Mouse (Mus musculus) limb, embryonic 12.5 days (tissue): Measurements from ENCODE around the gene Trmt61a. TPM values are rescaled to one million over a fixed set of nuclear protein-coding genes. Genes with fewer than 3 reads are reported as not detected.

ENCODE experiments used
- ATAC-seq: fragments of 200-750 bp; cut with Nextera tagmentation; 2 replicates; pipeline ENCODE4 v1.8.0; 2017; ENCODE audit warnings: low read depth, moderate TSS enrichment; ENCODE audit not compliant: insufficient number of reproducible peaks, insufficient read depth, low FRiP score, low TSS enrichment
- H3K27ac ChIP-seq: fragments of 300-500 bp; sonication (generic); 2 replicates; pipeline ENCODE4 v1.5.1; 2016; ENCODE audit warnings: mild to moderate bottlenecking, moderate library complexity
- H3K27me3 ChIP-seq: fragments of 300-500 bp; sonication (generic); 2 replicates; pipeline ENCODE4 v1.6.1; 2016; ENCODE audit warnings: mild to moderate bottlenecking, moderate library complexity
- H3K36me3 ChIP-seq: fragments of 300-500 bp; sonication (generic); 2 replicates; pipeline ENCODE4 v1.6.1; 2016; ENCODE audit warnings: mild to moderate bottlenecking, moderate library complexity
- H3K4me1 ChIP-seq: fragments of 300-500 bp; sonication (generic); replicated peaks from 2 replicates; pipeline ENCODE4 v1.6.1; 2016
- H3K4me2 ChIP-seq: fragments of 300-500 bp; sonication (generic); 2 replicates; pipeline ENCODE4 v1.6.1; 2016; ENCODE audit warnings: mild to moderate bottlenecking, moderate library complexity
- H3K4me3 ChIP-seq: fragments of 300-500 bp; sonication (generic); replicated peaks from 2 replicates; pipeline ENCODE4 v1.5.1; 2016; ENCODE audit warnings: mild to moderate bottlenecking
- H3K9ac ChIP-seq: fragments of 300-500 bp; sonication (generic); replicated peaks from 2 replicates; pipeline ENCODE4 v1.6.1; 2016; ENCODE audit warnings: mild to moderate bottlenecking, moderate library complexity
- H3K9me3 ChIP-seq: fragments of 300-500 bp; sonication (generic); 2 replicates; pipeline ENCODE4 v1.6.1; 2016; ENCODE audit warnings: mild to moderate bottlenecking, moderate library complexity
- WGBS: fragments of 180-500 bp; shearing (Covaris S2); methylation state at CpG from one replicate; pipeline ENCODE4 v1.1.7; 2016; 5-methylcytosine and 5-hydroxymethylcytosine counted together
- polyA plus RNA-seq: library from polyadenylated mRNA; unstranded; fragments of >200 nt; fragmentation: Nextera tagmentation; extraction: Ambion mirVana; gene quantifications from 2 replicates; pipeline ENCODE4 v1.2.1, GENCODE M21; 2016

Gene Trmt61a
- polyA plus RNA-seq, 1 experiment from 2014 or later: 10.4 TPM

DNA sequence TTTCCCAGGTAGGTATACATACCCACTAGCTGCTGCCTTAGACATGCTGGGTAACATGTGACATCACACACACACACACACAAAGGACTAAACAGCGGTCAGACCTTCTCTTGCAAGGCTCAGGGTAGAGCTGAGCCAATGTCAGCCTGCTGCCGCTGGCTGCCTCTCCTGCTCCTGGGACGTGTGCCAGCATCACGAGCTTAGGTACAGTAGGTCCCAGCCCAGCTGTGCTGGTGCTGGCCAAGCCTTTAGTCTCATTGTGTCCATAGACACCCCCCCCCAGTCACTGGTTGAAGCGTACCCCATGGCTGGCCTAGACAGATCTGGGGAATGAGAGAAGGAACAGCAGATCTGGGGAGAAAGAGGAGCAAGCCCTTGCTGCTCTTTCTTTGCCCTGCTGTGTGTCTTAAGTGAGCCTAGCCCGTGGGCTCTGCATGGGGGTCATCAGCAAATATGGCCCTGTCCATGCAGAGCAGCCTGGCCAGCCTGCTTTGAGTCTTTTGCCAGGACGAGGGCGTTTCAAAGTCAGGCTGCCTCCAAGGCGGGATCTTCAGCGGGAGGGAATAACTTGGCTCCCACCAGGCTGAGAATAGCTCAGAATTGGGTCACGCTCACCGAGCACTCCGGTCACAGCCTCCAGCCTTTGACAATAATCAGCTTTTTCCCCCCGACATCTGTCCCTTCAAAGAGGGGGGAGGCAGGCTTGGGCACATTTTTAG is 9.6 kb downstream of the Trmt61a start:
- no peak overlapping the region for H3K4me3 ChIP-seq
- no peaks in the 10 kb centered on the region for H3K9me3 ChIP-seq
- no peak for ATAC-seq
- H3K36me3 ChIP-seq: peaks cover 16% of the 10 kb centered on the region; the same call in 1 of the 2 replicates
- no peak overlapping the region for H3K9ac ChIP-seq
- H3K4me1 ChIP-seq: peaks cover 11% of the 10 kb centered on the region
- H3K27me3 ChIP-seq: no peaks in the 10 kb centered on the region
- no peak overlapping the region for H3K4me2 ChIP-seq
- no peak overlapping the region for H3K27ac ChIP-seq
- 47% methylated on average over 14 of the region's 14 CpGs for whole genome bisulfite sequencing

DNA sequence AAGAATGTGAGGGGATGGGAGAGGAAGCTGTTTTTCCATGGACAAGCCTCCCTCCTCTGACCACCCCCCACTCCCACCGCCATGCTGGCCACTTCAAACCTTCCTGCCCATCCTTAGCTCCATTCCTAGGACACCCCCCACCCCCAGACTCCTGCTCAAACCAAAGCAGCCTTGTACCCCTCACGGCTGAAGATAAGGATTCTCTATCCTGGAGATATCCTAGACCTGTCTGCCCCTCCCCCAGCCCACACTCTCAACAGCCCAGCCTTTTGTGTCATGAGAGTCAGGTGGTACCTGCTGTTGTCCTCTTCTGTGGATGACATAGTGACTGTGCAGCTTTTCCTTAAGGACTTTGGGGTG is 10.1 kb downstream of the Trmt61a start:
- Histone ChIP-seq H3K27ac (no peak overlapping the region), H3K4me1 (peaks cover 11% of the 10 kb centered on the region), H3K4me2 (no peak overlapping the region), H3K9ac (no peak overlapping the region), H3K4me3 (no peak overlapping the region), H3K9me3 (no peaks in the 10 kb centered on the region), H3K27me3 (no peaks in the 10 kb centered on the region), H3K36me3 (peaks cover 12% of the 10 kb centered on the region; the same call in 1 of the 2 replicates)
- WGBS: 53% methylated on average over 2 of the region's 2 CpGs
- no peak for ATAC-seq

- H3K4me3 ChIP-seq: no peak overlapping the region
- 85% methylated on average over 11 of the region's 11 CpGs for WGBS
- H3K27me3 ChIP-seq: no peaks in the 10 kb centered on the region
- H3K4me2 ChIP-seq: no peak overlapping the region
- no peaks in the 10 kb centered on the region for H3K9me3 ChIP-seq
- H3K36me3 ChIP-seq: no peaks in the 10 kb centered on the region
- H3K9ac ChIP-seq: no peak overlapping the region
- H3K27ac ChIP-seq: no peak overlapping the region
- peaks cover 23% of the 10 kb centered on the region for H3K4me1 ChIP-seq
- ATAC-seq: no peak
These were observed 11.5 kb downstream of the Trmt61a start for GRCm38 (mm10) chr12:111689426-111689825.

DNA sequence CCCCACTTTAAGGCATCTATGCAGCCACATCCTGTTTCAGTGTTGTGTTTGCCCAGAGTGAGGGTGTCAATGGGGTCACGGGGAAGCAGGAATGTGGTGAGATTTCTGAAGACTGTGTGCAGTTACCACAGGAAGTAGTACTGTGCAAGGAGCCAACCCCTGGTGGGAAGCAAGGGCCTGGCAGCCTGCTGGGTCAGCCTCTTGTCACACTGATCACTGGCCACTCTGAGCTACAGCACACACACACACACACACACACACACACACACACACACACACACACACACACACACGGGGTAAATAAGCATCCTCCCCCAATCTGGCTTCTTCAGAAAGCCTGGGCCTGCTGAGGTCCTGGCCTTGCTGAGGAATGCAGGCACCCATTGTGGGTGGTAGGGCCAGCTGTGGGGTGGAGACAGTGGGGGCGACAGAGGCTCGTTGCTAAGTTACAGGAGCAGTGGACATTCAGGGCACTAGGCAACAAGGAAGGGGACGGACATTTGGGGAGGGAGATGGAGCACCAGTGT is 13.5 kb downstream of the Trmt61a start:
- peak overlapping the region; percentile 5; the same call in 1 of the 2 replicates for H3K27ac ChIP-seq
- H3K36me3 ChIP-seq: no peaks in the 10 kb centered on the region
- peaks cover 31% of the 10 kb centered on the region for H3K4me1 ChIP-seq
- no peak overlapping the region for H3K4me3 ChIP-seq
- no peak for ATAC-seq
- H3K4me2 ChIP-seq: no peak overlapping the region
- H3K9me3 ChIP-seq: no peaks in the 10 kb centered on the region
- 28% methylated on average over 5 of the region's 5 CpGs for WGBS
- H3K27me3 ChIP-seq: no peaks in the 10 kb centered on the region
- H3K9ac ChIP-seq: no peak overlapping the region

DNA sequence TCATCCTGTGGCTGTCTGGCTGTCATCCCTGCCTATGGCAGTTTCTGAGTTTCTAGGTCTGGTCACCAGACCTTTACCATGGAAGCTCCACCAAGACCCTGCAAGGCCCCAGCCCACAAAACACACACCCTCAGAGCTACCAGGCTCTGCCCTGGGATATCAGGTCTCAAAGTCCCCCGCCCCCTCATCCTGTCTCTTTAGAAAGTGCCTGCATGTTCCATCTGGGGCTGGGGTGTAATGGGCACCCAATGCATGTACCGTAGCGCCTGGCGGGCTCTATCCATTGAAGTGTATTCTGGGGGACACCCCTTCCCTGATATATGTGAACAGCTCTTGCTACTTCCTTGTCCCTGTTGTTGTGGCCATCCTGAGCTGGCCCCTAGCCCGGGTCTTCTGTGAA is 15.0 kb downstream of the Trmt61a start:
- H3K4me2 ChIP-seq: no peak overlapping the region
- no peak overlapping the region for H3K27ac ChIP-seq
- H3K27me3 ChIP-seq: no peaks in the 10 kb centered on the region
- no peaks in the 10 kb centered on the region for H3K36me3 ChIP-seq
- 80% methylated on average over 5 of the region's 5 CpGs for WGBS
- H3K9me3 ChIP-seq: no peaks in the 10 kb centered on the region
- H3K9ac ChIP-seq: no peak overlapping the region
- peaks cover 31% of the 10 kb centered on the region for H3K4me1 ChIP-seq
- ATAC-seq: no peak
- H3K4me3 ChIP-seq: no peak overlapping the region

DNA sequence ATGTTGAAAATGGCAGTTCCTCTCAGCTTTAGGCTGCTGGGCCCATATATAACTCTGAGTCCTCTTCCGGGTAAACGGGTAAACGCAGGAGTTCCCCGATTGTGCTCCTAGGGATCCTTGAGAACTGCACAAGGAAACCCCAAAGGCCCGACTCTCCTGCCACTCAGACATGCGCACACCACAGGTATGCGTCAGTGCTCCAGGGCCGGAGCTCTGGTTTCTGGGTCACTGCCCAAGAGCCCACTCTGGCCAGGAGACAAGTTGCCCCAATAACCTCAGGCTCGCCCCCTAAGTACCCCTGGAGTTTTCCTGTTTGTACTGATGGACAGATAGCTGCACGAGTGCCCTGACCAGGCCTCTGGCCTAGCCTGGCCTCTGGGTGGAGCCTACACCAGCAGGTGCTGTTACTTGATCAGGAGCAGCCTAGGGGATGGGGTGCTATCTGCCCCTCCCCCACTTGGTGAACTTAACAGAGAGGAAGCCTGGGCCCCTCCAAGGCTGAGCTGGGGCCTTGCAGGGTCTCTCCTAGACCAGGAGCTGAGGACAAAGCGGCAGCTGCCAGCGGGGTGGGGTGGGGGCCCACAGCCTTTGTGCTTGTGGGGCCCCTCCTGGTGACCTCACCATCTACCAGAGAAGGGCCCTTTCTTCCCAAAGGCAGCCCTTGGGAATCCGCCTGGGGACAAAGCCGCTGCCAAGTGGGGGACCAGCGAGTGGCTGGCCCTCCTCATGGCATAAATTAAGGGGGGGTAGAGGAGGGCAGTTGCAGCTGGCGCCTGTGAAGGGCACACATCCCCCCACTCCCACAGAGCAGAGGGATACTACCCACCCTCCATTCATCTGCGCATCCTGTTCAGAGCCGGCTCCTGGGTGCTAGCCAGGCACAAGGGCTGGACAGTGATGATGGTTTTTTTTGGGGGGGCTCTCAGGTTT is 15.7 kb downstream of the Trmt61a start:
- peaks cover 31% of the 10 kb centered on the region for H3K4me1 ChIP-seq

DNA sequence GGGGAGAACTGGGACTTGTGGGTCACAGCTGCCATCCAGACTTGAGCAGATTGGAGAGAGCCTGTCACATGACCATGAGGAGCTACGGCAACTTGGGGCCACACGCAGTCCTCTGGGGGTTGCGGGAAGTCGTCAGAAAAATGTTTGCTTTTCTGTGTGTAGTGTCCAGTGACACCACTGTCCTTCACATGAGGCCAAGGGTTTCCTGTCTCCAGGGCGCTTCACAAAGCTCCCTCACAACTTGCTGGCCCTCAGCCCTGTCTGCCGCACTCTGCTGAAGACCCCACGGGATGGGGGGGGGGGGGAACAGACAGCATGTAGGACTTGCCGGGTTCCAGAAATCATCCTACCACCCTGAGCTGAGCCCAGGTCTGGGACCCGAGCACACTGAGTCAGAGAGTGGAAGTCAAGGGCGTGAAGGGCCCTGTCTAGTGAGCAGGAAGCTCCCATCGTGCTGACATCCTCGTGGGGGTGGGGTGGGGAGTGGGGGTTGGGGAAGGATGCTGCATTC is 16.4 kb downstream of the Trmt61a start:
- peak overlapping the region; percentile 0; the same call in 1 of the 2 replicates for H3K4me2 ChIP-seq
- peaks cover 31% of the 10 kb centered on the region for H3K4me1 ChIP-seq
- ATAC-seq: no peak
- H3K36me3 ChIP-seq: no peaks in the 10 kb centered on the region
- 26% methylated on average over 12 of the region's 12 CpGs for WGBS
- H3K9ac ChIP-seq: no peak overlapping the region
- no peaks in the 10 kb centered on the region for H3K9me3 ChIP-seq
- H3K4me3 ChIP-seq: no peak overlapping the region
- H3K27ac ChIP-seq: peak overlapping the region; percentile 53; the same call in 1 of the 2 replicates
- H3K27me3 ChIP-seq: no peaks in the 10 kb centered on the region

More for the DNA sequence above, 15.7 kb downstream of the Trmt61a start:
- Histone ChIP-seq H3K4me3 (no peak overlapping the region), H3K27ac (peak overlapping the region; percentile 53; the same call in 1 of the 2 replicates), H3K36me3 (no peaks in the 10 kb centered on the region), H3K27me3 (no peaks in the 10 kb centered on the region), H3K4me2 (0 out of 2 replicates have a peak overlapping the region, but pooled peaks have one; percentile 0), H3K9ac (no peak overlapping the region; the same call in 1 of the 2 replicates), H3K9me3 (no peaks in the 10 kb centered on the region)
- WGBS: 46% methylated on average over 18 of the region's 18 CpGs
- peak; percentile 46 for ATAC-seq

- ATAC-seq: no peak
- no peaks in the 10 kb centered on the region for H3K9me3 ChIP-seq
- peaks cover 31% of the 10 kb centered on the region for H3K4me1 ChIP-seq
- H3K4me3 ChIP-seq: no peak overlapping the region
- H3K36me3 ChIP-seq: no peaks in the 10 kb centered on the region
- H3K27ac ChIP-seq: no peak overlapping the region
- H3K4me2 ChIP-seq: no peak overlapping the region
- no peaks in the 10 kb centered on the region for H3K27me3 ChIP-seq
- no peak overlapping the region; the same call in 1 of the 2 replicates for H3K9ac ChIP-seq
- 59% methylated on average over 13 of the region's 13 CpGs for WGBS
These were observed 17.2 kb downstream of the Trmt61a start for GRCm38 (mm10) chr12:111694880-111695804.

DNA sequence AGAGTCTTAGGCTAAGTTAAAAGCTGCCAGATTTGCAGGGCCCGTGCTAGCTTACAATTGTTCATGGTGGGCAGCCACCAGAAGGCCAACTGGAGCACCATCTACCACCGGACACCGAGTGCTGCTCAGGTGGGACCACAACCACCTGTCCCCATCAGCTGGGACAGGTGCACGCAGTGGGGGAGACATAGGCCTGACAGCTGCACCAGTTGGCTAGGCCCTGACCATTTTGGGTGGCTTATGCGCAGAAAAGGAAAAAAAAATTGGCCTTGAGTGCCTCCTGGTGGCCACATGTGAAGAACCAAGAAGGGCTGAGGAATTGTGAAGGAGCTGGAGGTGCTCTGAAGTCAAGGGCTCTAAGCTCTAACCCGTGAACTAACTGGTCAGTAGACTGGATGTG is 18.3 kb downstream of the Trmt61a start:
- WGBS: 31% methylated on average over 6 of the region's 6 CpGs
- Histone ChIP-seq H3K27ac (no peak overlapping the region), H3K4me2 (no peak overlapping the region), H3K4me1 (peaks cover 26% of the 10 kb centered on the region), H3K9me3 (no peaks in the 10 kb centered on the region), H3K9ac (no peak overlapping the region), H3K4me3 (no peak overlapping the region), H3K27me3 (no peaks in the 10 kb centered on the region), H3K36me3 (no peaks in the 10 kb centered on the region)
- ATAC-seq: no peak

GRCm38 (mm10) chr12:111697708-111698107 is 19.8 kb downstream of the Trmt61a start:
- no peak for ATAC-seq
- WGBS: 67% methylated on average over 4 of the region's 4 CpGs
- Histone ChIP-seq H3K4me1 (peaks cover 20% of the 10 kb centered on the region), H3K4me2 (no peak overlapping the region), H3K36me3 (no peaks in the 10 kb centered on the region), H3K9me3 (no peaks in the 10 kb centered on the region), H3K27me3 (no peaks in the 10 kb centered on the region), H3K9ac (0 out of 2 replicates have a peak overlapping the region, but pooled peaks have one; percentile 8), H3K27ac (no peak overlapping the region), H3K4me3 (no peak overlapping the region)
